Mouse (Mus musculus) B cell, adult 67 days (primary cell): ENCODE measurements around the gene Gprc5c. TPM values are rescaled to one million over a fixed set of nuclear protein-coding genes. Genes with fewer than 3 reads are reported as not detected.

Experiments
- total RNA-seq, 2 experiments: library from RNA; stranded (reverse); gene quantifications; 4 replicates each; pipeline ENCODE4 v1.2.4; 2023

Gene Gprc5c
- not detected for total RNA-seq

DNA sequence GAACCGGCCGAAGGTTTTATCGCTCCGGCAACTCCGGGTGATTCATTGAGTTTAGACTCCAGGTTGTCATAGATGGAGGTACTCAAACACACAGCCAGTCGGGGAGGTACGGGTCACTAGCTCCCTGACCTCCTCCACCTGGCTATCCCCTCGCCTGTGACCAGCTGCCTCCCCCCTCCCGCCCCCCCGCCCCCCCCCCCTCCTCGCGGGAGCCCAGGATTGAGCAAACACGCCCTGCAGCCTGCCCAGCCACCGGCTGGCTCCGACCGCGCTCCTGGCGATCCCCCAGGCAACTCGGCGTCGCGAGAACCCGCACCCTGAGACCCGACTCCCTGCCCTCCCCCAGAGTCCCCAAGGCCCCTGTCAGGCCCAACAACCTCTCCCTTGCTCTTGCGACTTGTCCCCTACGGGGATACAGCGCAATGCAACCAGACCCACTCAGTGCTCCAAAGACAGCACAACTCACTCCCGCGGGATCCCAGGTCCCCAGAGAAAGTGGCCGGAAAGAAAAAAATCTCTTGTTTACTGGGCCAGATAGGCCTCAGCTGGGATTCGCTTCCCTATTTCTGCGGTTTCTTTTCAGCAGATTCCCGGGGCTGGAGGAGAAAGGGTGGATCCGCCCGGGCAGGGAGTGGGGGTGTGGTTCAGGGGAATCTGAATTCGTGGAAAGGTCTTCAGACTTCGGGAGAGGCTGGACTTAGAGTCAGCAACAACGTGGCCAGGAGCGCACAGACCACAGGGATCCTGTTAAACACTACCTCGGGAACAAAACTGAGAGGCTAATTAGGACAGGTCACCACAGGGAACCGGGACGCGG, at the start of gene Gprc5c:
TSS of gene Gprc5c (plus strand) at position 701 of the 817 bp plus-strand sequence.

DNA sequence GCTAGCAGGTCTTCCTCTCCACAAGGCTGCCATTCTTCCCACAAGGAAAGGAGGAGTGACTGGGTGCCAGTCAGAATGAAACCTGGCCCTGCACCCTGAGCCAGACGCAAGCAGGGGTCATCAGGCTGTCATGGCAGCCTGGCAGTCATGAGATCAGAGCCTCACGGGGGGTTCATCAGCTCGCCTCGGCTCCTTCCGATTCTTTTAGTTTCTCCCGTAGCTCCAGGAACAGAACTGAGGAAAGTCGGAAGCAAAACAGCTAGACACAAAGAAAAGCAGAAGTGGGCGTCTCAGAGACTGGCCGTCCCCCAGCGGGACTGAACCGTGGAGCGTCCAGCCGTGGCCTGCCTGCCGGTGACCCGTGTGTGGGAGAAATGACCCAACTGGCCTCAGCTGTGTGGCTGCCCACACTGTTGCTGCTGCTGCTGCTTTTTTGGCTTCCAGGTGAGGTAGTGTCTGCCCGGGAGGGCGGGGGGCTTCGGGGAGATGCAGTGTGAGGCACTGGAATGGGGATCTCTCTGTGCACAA, 39.1 kb downstream of the Gprc5c start, which contains the start of gene Cd300a:
TSS of gene Cd300a (plus strand) at position 51 of the 528 bp plus-strand sequence.

Other genes with a start within 250 kb of the Gprc5c start
- gene Rpl38, start 182.6 kb upstream of the Gprc5c start, total RNA-seq: 1,000 to 10,000 TPM; 2,075 to 2,120 TPM
- gene Ttyh2, start 175.7 kb upstream of the Gprc5c start, total RNA-seq: 1 to 10 TPM; 2.4 to 3.2 TPM
- gene Dnaic2, start 123.7 kb upstream of the Gprc5c start, total RNA-seq: not detected
- 1 to 10 TPM; 5.1 to 5.3 TPM for gene Kif19a, start 85.8 kb upstream of the Gprc5c start, total RNA-seq
- not detected for gene Btbd17, start 55.2 kb upstream of the Gprc5c start, total RNA-seq
- gene Gpr142, start 52.2 kb upstream of the Gprc5c start, total RNA-seq: not detected
- gene Cd300a, start 38.9 kb downstream of the Gprc5c start, total RNA-seq: under 1 TPM; 0.30 to 0.78 TPM
- gene Cd300lb, start 83.2 kb downstream of the Gprc5c start, total RNA-seq: not detected
- gene Cd300c, start 118.0 kb downstream of the Gprc5c start, total RNA-seq: not detected
- under 1 TPM; 0.59 to 0.61 TPM for gene Cd300ld, start 138.8 kb downstream of the Gprc5c start, total RNA-seq
- gene Cd300c2, start 150.7 kb downstream of the Gprc5c start, total RNA-seq: 1 to 10 TPM in 1 of 2 experiments, under 1 TPM in 1; 0.47 to 1.2 TPM
- not detected for gene Cd300ld2, start 165.0 kb downstream of the Gprc5c start, total RNA-seq
- gene Cd300ld4, start 175.9 kb downstream of the Gprc5c start, total RNA-seq: not detected
- not detected for gene Cd300ld5, start 186.6 kb downstream of the Gprc5c start, total RNA-seq
- gene Cd300ld3, start 197.3 kb downstream of the Gprc5c start, total RNA-seq: not detected
- under 1 TPM in 1 of 2 experiments, not detected in 1; 0.67 TPM for gene Cd300e, start 211.0 kb downstream of the Gprc5c start, total RNA-seq
- gene Rab37, start 240.3 kb downstream of the Gprc5c start, total RNA-seq: 1 to 10 TPM; 6.3 to 8.4 TPM